Mouse (Mus musculus) embryo, embryonic 11.5 days (tissue): ENCODE measurements around the gene Haus7.
"Not testable (repeated sequence)": the region's sequence is repeated elsewhere in the genome, so short reads cannot be mapped to it uniquely, and the experiment has no call there.

Experiments
- DNase-seq: peaks from one replicate; pipeline ENCODE4 v3.0.0-alpha.2; 2012; ENCODE audit warnings: low read depth, low spot score

The Haus7 gene

GRCm38 (mm10) chrX:73467446-73468241 lies 8.8 kb upstream of the Haus7 start:
- DNase-seq = peak; percentile 35

GRCm38 (mm10) chrX:73465483-73466186 lies 6.8 kb upstream of the Haus7 start:
- no peak for DNase-seq

DNA sequence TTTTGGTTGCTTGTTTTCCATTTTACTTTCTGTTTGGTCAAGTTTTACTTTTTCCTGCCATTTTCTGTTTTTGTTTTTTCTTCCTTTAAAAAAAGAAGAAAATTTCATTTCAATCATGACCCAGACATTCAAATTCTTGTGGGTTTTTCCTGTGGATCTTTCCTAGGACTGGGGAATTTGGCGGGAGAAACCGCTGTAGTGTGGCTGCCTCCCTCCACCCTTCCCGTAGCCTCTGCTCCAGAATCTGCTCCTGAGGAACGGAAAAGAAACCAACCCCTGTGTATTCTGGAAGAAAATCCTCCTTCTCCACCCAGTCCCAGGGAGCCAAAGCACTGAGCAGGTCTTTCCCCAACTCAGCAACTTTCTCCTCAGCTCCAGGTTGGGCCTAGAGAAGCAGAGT lies 1.9 kb upstream of the Haus7 start:
- DNase-seq = no peak

- DNase-seq = no peak
Observed at GRCm38 (mm10) chrX:73451949-73452348, 6.9 kb downstream of the Haus7 start.

DNA sequence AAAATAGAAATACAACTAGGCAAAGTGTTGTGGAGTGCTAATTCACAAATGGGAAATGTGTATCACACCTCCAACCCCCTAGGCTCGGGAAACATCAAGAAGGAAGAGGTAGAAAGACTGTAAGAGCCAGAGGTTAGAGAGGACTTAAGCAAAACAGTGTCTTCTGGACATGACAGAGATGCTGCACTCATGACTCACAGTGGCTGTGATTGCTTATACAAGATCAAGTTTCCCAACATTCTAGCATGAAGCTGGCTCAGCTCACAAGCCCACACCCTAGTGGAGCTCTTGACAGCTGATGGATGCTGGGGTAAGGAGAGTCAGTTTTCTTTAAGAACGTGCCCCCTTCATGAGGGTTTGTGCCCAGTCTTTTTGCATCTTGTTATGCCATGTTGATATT lies 17.4 kb downstream of the Haus7 start:
- no peak for DNase-seq

GRCm38 (mm10) chrX:73435252-73435651 lies 23.6 kb downstream of the Haus7 start, which contains the start of gene Trex2:
Trex2 (minus strand) TSS chrX:73435344.
- no peak for DNase-seq

- no peak for DNase-seq
Observed at GRCm38 (mm10) chrX:73432850-73433249, 26.0 kb downstream of the Haus7 start.

GRCm38 (mm10) chrX:73430036-73430435 lies 28.8 kb downstream of the Haus7 start:
- DNase-seq = no peak

DNA sequence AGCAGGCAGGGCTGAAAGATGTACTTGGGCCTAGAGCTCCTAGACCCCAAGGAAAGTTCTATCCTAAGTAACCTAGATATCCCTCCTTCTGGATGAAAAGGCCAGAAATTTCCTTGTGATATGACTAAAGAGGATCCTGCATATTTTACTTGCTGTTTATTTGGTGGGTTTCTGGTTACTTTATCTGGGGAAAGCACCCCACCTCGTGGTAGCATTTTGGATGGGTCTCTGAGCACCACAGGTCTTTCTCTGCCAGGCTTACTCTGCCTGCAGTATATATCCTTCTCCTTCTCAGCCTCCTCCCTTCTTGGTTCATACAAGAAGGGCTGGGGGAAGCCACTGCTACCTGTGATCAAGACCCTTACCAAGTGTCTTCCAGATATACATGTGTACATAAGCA lies 46.1 kb downstream of the Haus7 start:
- DNase-seq = no peak

DNA sequence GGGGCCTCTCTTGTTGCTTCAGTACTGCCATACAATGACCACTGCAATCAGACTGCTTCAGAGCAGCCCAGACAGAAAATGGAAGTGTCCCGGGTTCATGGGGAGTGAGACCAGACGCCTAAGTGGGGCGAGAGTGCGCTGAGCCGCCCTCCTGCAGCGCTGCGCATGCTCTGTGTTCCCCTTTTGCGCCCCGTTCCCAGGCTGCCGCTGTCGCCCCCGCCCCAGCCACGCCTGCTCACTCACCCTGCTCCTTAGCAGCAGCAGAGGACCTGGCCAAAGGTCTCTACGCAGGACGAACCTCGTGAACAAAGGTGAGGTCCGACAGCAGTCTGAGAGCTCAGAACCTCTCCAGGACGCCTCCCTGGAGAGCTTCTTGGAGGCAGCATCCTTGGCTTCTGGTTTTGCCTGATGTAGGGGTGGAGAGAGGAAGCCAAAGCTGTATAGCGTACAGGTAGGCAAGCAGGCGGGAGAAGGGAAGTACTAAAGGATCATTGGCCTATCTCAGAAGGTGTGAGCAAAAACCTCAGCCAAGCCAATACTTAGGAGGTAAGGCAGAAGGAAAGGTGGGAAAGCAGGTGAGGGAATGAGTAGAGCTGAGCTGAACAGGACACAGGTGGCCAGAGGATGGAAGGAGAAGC lies 47.8 kb downstream of the Haus7 start, which contains the start of gene Zfp92:
Gene Zfp92, plus strand, starts transcription at position 217 of the 638 bp plus-strand sequence.
- DNase-seq = no peak

- DNase-seq = no peak
Observed at GRCm38 (mm10) chrX:73401616-73402015, 57.2 kb downstream of the Haus7 start.

DNA sequence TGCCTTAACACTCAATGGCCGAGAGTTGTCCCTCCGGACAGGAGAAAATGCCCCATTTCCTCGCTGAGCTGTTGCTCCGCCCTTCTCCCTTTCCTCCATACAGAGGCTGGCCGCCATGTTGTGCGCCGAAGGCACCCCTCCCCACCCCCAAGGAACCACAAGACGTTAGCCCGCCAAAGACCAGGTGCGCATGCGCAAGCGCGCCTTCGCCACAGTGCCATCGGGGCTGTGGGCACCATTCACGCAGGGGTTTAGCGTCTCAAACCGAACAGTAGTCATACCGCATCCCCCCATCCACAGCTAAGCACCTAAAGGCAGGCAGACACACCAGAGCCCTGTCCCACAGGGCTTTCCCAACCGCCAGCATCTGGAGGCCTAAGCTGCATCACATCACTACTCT lies 57.9 kb downstream of the Haus7 start:
- DNase-seq = no peak

- not testable (repeated sequence) for DNase-seq
Observed at GRCm38 (mm10) chrX:73398636-73399035, 60.2 kb downstream of the Haus7 start, which contains the start of gene Gm18336. Gm18336 (minus strand) TSS chrX:73398736.

- no peak for DNase-seq
Observed at GRCm38 (mm10) chrX:73396446-73396845, 62.4 kb downstream of the Haus7 start.

- no peak for DNase-seq
Observed at GRCm38 (mm10) chrX:73391481-73391880, 67.4 kb downstream of the Haus7 start.
